Mouse (Mus musculus) G1E (cell line): ENCODE measurements around the gene Ppp1r37. TPM values are rescaled to one million over a fixed set of nuclear protein-coding genes. Genes with fewer than 3 reads are reported as not detected.
A peak's percentile ranks its signal among the peaks of the same experiment; 100 is the strongest.

ENCODE experiments used
- ATAC-seq: 2 replicates; pipeline ENCODE4 v1.8.0; 2016; ENCODE audit warnings: mild to moderate bottlenecking; ENCODE audit not compliant: insufficient number of reproducible peaks, poor library complexity, low FRiP score, severe bottlenecking; ENCODE audit errors: extremely low read depth
- DNase-seq: peaks from one replicate; pipeline ENCODE4 v3.0.0; 2012; ENCODE audit warnings: low spot score
- H3K27me3 ChIP-seq: 2 replicates; pipeline ENCODE4 v1.6.1; 2012; ENCODE audit warnings: mild to moderate bottlenecking, low read length, inconsistent platforms; ENCODE audit not compliant: insufficient read depth
- H3K36me3 ChIP-seq: replicated peaks from 2 replicates; pipeline ENCODE3; 2012; ENCODE audit warnings: mild to moderate bottlenecking, inconsistent platforms
- H3K4me1 ChIP-seq: 2 replicates; pipeline ENCODE4 v1.6.1; 2012; ENCODE audit warnings: low read depth, low read length, inconsistent platforms, mixed read lengths; ENCODE audit not compliant: insufficient read depth
- H3K4me3 ChIP-seq: 2 replicates; pipeline ENCODE4 v1.5.1; 2012; ENCODE audit warnings: low read depth, mild to moderate bottlenecking, inconsistent platforms, low read length, moderate library complexity, mixed read lengths
- H3K9me3 ChIP-seq: replicated peaks from 2 replicates; pipeline ENCODE4 v1.6.1; 2012; ENCODE audit warnings: inconsistent platforms
- CTCF ChIP-seq: IDR thresholded peaks from 2 replicates; pipeline ENCODE4 v1.5.1; 2012; ENCODE audit warnings: low read depth, low read length, inconsistent platforms, mixed read lengths
- GATA1 ChIP-seq: IDR thresholded peaks from 2 replicates; pipeline ENCODE4 v1.6.1; 2012; ENCODE audit warnings: borderline replicate concordance, low read length, inconsistent platforms, mixed read lengths
- GATA2 ChIP-seq: IDR thresholded peaks from 2 replicates; pipeline ENCODE4 v1.6.1; 2012; ENCODE audit warnings: low read depth, low read length, inconsistent platforms, borderline replicate concordance
- POLR2AphosphoS5 ChIP-seq: IDR thresholded peaks from 2 replicates; pipeline ENCODE4 v1.6.1; 2012; ENCODE audit warnings: low read depth, low read length, inconsistent platforms; ENCODE audit not compliant: insufficient replicate concordance
- TAL1 ChIP-seq: conservative IDR thresholded peaks from 2 replicates; pipeline ENCODE4 v1.6.1; 2012; ENCODE audit warnings: low read depth, low read length, inconsistent platforms, mixed read lengths
- polyA plus RNA-seq: library from polyadenylated mRNA; stranded (reverse); fragments of >175 nt; gene quantifications from 2 replicates; pipeline ENCODE4 v1.2.3, GENCODE M21; 2012
- total RNA-seq, 2 experiments: library from RNA; stranded (forward) in 1 of 2; stranded (reverse) in 1 of 2; fragments of 200-1000 nt in 1 of 2; fragments of >200 nt in 1 of 2; fragmentation: Nextera tagmentation in 1 of 2; gene quantifications; 2 replicates each; pipeline ENCODE4 v1.2.3; 2014 to 2017

Ppp1r37 gene
- total and polyA plus RNA-seq, 3 experiments: 10.9 to 68.4 (median 23.0) TPM

DNA sequence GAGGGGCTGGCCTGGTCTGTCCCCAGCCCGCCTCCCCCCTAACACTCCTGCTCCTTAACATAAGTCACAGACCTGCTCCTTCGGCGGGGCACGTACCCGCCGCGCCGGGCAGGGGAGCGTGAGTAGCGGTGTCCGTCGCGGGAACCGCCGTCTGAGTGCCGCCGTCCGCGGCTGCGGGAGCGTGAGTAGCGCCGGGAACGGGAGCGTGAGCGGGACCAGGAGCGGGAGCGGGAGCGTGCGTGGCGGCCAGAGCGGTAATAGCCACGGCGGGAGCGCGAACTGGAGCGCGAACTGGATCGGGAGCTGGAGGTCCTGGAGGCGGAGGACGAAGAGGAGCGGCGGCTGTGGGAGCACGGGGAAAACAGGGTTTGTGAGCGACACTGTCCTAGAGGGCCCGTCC lies 23.4 kb upstream of the Ppp1r37 start:
- Histone ChIP-seq H3K9me3 (no peaks in the 10 kb centered on the region; the same call in 1 of the 2 replicates), H3K27me3 (no peaks in the 10 kb centered on the region; the same call in 1 of the 2 replicates), H3K36me3 (peaks cover 98% of the 10 kb centered on the region), H3K4me1 (peaks cover 14% of the 10 kb centered on the region), H3K4me3 (peak overlapping the region; percentile 20)
- no peak for DNase-seq
- TF ChIP-seq CTCF (no peak), POLR2AphosphoS5 (no peak), GATA2 (no peak), TAL1 (no peak), GATA1 (no peak)
- ATAC-seq: no peak

DNA sequence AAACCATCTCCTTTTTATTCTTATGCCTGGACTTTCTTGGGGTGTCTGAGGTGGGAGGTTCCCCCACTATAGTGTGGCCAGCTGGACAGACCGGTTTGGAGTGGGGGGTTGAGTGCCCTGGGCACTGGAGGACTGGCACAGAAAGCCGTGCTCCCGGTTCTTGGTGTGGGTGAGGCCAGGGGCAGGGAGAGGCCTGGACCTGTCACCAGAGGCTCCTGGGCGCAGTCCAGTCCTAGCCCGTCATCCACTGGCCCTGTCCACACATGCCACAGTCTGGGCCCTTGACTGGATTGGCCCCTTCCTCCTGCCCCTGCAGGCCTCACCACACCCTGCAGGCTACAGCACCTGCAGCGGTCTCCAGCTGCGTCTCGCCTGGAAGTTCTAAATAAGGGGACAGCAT lies 17.8 kb upstream of the Ppp1r37 start:
- Histone ChIP-seq H3K4me1 (peaks cover 43% of the 10 kb centered on the region), H3K27me3 (peaks cover 7% of the 10 kb centered on the region), H3K36me3 (peaks cover 63% of the 10 kb centered on the region), H3K9me3 (no peaks in the 10 kb centered on the region), H3K4me3 (no peak overlapping the region)
- DNase-seq (no peak), ATAC-seq (no peak)
- TF ChIP-seq GATA1: no peak
- TF ChIP-seq CTCF: no peak
- no peak for TF ChIP-seq TAL1
- no peak for TF ChIP-seq GATA2
- TF ChIP-seq POLR2AphosphoS5: no peak

DNA sequence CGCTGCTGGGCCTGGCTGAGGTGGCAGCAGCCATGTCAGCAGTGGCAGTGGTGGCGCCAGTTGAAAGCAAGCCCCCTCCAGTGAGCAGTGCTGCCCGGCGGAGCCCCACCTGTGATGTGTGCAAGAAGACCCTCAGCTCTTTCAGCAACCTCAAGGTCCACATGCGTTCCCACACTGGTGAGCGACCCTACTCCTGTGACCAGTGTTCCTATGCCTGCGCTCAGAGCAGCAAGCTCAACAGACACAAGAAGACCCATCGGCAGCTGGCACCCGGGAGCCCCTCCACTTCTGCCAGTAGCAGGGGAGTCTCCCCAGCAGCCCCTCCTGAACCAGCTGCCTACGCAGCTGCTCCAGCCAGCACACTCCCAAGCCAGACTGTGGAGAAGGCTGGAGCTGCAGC lies 16.9 kb upstream of the Ppp1r37 start:
- peaks cover 7% of the 10 kb centered on the region for H3K27me3 ChIP-seq
- no peak overlapping the region for H3K4me3 ChIP-seq
- no peak for DNase-seq
- H3K4me1 ChIP-seq: peaks cover 44% of the 10 kb centered on the region
- ATAC-seq: no peak
- no peaks in the 10 kb centered on the region for H3K9me3 ChIP-seq
- TF ChIP-seq GATA2 (no peak), TAL1 (no peak), POLR2AphosphoS5 (no peak), CTCF (no peak), GATA1 (no peak)
- H3K36me3 ChIP-seq: peaks cover 54% of the 10 kb centered on the region

DNA sequence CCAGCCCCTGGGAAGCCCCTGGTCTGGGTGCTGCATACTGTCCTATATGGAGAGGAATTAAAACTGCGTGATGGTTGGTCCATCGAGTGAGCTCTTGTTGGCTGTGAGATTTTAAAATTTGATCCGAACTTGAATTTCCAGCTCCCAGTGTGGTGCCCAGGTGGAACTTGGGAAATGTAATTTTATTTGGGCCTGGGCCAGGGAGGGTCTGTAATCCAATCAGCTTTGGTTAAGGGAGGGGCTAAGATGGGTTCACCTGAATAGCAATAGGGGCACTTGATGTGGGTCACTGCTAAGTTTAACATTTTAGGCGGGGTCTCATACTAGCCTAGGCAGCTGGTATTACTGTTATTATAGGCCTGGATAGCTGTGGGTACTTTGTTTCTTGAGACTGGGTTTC lies 15.6 kb upstream of the Ppp1r37 start:
- no peak for ATAC-seq
- peaks cover 41% of the 10 kb centered on the region for H3K36me3 ChIP-seq
- peaks cover 7% of the 10 kb centered on the region for H3K27me3 ChIP-seq
- no peaks in the 10 kb centered on the region for H3K9me3 ChIP-seq
- TF ChIP-seq GATA1 (no peak), TAL1 (no peak), POLR2AphosphoS5 (no peak), CTCF (no peak), GATA2 (no peak)
- H3K4me3 ChIP-seq: peak overlapping the region; percentile 71; the same call in 1 of the 2 replicates
- peaks cover 46% of the 10 kb centered on the region for H3K4me1 ChIP-seq
- DNase-seq: no peak

DNA sequence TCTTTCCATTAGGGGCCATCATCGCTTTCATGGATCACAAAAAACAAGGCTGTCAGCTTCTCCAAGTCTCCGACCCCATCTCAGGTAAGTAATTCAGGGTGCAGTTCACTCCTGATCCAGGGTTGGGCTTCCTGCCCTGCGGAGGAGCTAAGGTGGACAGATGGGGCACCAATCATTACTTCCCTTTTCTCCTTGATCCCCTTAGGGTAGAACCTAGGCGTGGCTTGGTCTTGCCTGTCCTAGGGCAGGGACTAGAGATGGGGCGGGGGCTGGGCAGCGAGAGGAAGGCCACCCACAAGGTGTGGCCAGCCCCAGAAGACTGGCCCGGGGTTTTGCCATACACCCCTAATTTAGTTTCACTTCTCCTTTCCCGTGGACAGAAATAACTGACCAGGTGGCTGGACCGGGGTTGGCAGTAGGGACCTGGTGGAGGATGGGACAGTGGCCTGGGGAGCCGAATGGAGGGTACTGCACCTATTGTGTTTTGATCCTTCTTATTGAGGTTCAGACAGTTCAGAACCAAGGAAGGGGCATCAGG lies 15.1 kb upstream of the Ppp1r37 start:
- Histone ChIP-seq H3K9me3 (no peaks in the 10 kb centered on the region), H3K4me3 (peak overlapping the region; percentile 71), H3K36me3 (peaks cover 36% of the 10 kb centered on the region), H3K4me1 (peaks cover 48% of the 10 kb centered on the region), H3K27me3 (peaks cover 7% of the 10 kb centered on the region)
- peak; percentile 87 for ATAC-seq
- DNase-seq: peak; percentile 70
- TF ChIP-seq GATA2 (no peak), GATA1 (no peak), POLR2AphosphoS5 (no peak), CTCF (no peak), TAL1 (no peak)

DNA sequence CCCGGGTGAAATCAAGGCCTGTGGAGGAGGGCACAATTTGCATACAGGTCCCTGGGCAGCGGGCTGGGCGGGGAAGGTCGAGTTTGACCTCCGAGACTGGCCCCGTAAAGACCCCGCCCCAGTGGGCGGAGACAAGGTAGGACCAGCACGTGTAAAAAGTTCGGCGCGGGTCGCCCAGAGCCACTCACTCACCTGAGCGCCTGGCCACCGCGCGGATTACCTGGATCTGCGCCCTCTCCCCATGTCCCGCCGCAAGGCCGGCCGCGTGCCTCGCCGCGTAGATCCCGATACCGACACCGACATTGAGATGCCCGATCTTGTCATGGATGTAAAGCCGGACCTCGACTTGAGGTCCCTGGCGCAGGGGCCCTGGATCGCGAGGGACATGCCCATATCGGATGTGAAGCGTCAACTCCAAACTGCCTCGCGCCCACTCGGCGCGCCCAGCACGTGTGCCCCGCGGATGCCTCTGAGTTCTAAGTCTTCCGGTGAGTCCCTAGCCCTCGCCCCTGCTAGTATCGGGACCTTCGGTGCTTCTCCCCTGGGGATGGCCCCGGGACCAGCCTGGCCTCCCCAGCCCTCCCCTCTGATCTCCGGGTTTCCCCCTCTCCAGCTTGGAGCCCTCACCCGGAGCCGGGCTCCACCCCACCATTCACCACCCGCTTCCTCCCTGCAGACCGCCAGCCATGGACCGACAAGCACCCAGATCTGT lies 14.4 kb upstream of the Ppp1r37 start, which contains the start of the genes Zfp296 and Gemin7:
TSS of gene Zfp296 (plus strand) at position 147 of the 712 bp plus-strand sequence.
TSS of gene Gemin7 (minus strand) at position 455 of the 712 bp plus-strand sequence.
- no peak for TF ChIP-seq GATA2
- TF ChIP-seq CTCF: no peak
- no peak for TF ChIP-seq POLR2AphosphoS5
- no peak for TF ChIP-seq TAL1
- no peak for TF ChIP-seq GATA1
- peaks cover 54% of the 10 kb centered on the region for H3K4me1 ChIP-seq
- ATAC-seq: no peak

More for the DNA sequence above, 14.4 kb upstream of the Ppp1r37 start, which contains the start of the genes Zfp296 and Gemin7:
- Histone ChIP-seq H3K36me3 (peaks cover 30% of the 10 kb centered on the region), H3K4me3 (peak within 1 kb of the TSS; percentile 71), H3K27me3 (peaks cover 7% of the 10 kb centered on the region), H3K9me3 (no peaks in the 10 kb centered on the region)
- DNase-seq: peak; percentile 25
